Mouse (Mus musculus) v-Abl transformed pro-B cells (cell line): ENCODE results near the gene Copg1.

Experiments used
- in situ Hi-C, 2 experiments: fragments of 400-800 bp; cut with MboI; formaldehyde crosslinking; loops; one replicate each; pipeline ENCODE4 v1.15.1; 2025; ENCODE audit not compliant: unreplicated experiment in 2 of 2

Copg1 gene

GRCm38 (mm10) chr6:87887594-87888233, at the start of gene Copg1:
Gene Copg1, plus strand, starts transcription at chr6:87887814.
- in situ Hi-C loops, result loop anchor here (5.0 to 10.0 kb wide), 3 partner anchors 35 to 125 kb away; partner anchors contain the start of gene Cnbp (in 2 of the 2)

DNA sequence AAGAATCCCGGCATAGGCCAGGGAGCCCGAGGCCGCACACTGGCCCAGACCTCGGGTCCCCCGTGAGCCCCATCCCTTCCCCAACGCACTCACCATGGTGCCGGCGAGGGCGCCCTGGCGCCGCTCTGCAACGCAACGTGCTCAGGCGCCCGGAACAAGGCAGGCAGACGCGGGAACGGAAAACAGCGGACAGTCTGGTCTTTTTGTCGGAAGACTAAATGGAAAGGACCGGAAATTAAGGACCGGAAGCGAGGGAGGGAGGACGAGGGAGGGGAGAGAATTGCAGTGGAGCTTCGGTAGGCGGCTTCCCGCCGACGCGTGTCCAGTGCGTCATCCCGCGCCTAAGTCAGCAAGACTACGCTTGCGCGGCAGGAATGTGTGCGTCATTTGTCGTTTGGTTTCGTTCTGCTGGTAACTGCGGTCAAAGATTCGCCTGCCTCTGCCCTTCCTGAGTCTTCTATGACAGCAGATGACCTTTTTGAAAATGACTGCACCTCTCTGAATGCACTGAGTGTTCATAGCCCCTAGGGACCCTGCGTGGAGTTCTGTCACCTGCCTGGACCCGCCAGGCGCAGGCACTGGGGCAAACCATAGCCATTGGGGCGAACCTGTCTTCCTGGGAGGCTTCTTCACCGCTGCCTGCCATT, 48.9 kb upstream of the Copg1 start, which contains the start of gene Isy1:
Gene Isy1, minus strand, starts transcription at position 248 of the 647 bp plus-strand sequence.
- in situ Hi-C loops, result no loop called here

GRCm38 (mm10) chr6:87839797-87840341, 47.7 kb upstream of the Copg1 start:
- in situ Hi-C loops, result no loop called here

DNA sequence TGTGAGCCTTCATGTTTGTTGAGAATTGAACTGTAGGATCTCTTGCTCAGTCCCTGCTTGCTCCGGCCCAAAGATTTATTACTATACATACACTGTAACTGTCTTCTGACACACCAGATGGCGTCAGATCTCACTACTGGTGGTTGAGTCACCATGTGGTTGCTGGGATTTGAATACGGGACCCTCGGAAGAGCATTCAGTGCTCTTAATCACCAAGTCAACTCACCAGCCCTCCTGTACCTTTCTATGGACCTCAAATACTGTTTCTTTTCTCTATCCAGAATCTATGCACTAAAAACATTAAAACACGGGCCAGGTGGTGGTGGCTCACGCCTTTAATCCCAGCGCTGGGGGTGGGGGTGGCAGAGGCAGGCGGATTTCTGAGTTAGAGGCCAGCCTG, 46.0 kb upstream of the Copg1 start:
- in situ Hi-C loops, result no loop called here

GRCm38 (mm10) chr6:87842254-87842653, 45.4 kb upstream of the Copg1 start:
- in situ Hi-C loops, result no loop called here

GRCm38 (mm10) chr6:87845031-87845695, 42.5 kb upstream of the Copg1 start:
- in situ Hi-C loops, result no loop called here

DNA sequence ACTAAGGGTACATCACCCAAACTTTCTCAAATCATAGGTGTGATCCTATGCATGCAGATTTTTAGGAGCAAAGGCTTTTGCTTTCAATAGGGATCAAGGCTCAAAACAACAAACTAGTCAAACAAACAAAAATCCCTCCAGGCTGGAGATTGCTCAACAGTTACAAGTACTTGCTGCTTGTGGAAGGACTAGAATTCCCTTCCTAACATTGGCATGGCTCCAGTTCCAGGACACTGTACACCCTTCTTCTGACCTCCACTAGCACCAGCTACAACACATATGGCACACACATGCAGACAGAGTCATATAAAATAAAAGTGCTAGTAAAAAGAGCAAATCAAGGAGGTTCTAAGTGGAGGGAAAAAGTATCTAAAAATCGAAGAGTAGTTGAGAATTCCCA, 40.8 kb upstream of the Copg1 start:
- in situ Hi-C loops, result no loop called here

- in situ Hi-C loops, result loop anchor here (5.0 kb wide), 1 partner anchor 38 kb away; the partner anchor contains the start of gene Copg1 (in 2 of the 2)
Observed at GRCm38 (mm10) chr6:87849780-87850154, 37.8 kb upstream of the Copg1 start.

GRCm38 (mm10) chr6:87850155-87850899, 37.3 kb upstream of the Copg1 start:
- in situ Hi-C loops, result loop anchor here (5.0 kb wide), 1 partner anchor 37 kb away; the partner anchor contains the start of gene Copg1 (in 2 of the 2)

DNA sequence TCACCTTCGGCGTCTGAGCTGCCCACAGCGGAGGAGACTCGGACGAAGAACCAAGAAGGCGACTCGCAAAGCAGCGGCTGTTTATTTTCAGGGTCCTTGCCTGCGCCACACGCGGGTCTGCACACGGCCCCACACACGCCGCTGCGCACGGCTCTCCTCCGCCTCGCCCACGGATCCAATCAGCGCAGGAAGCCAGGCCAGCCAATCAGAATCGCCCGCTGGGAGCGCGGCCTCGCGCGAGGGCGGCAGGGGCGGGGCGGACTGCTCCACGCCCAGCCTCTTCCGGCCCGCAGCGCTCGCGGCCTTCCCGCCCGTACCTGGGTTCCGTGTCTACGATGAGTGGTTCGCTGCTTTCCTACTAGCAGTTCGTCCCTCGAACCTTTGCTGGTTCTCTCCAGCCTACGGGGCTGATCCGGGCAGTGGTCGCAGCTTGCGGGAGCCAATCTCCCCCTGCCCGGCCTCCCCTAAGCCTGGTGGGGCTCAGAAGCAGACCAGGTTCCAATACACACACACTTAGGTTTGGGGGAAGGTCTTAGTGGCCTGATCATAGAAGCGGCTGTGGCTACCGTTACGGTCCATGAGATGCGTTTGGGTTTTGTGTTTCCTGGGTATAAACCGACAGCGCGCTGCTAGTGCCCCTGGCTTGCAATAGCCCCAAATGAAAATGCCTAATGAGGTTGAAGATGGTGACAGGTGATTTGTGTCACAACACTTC, 36.6 kb upstream of the Copg1 start, which contains the start of gene Cnbp:
Gene Cnbp, minus strand, starts transcription at position 207 of the 715 bp plus-strand sequence.
- in situ Hi-C loops, result loop anchor here (5.0 kb wide), 1 partner anchor 36 kb away; the partner anchor contains the start of gene Copg1 (in 2 of the 2)

GRCm38 (mm10) chr6:87851871-87852270, 35.7 kb upstream of the Copg1 start:
- in situ Hi-C loops, result loop anchor here (5.0 kb wide), 1 partner anchor 35 kb away; the partner anchor contains the start of gene Copg1 (in 2 of the 2)

GRCm38 (mm10) chr6:87853446-87853845, 34.2 kb upstream of the Copg1 start:
- in situ Hi-C loops, result loop anchor here (5.0 kb wide), 1 partner anchor 34 kb away; the partner anchor contains the start of gene Copg1 (in 2 of the 2)

GRCm38 (mm10) chr6:87857071-87857470, 30.5 kb upstream of the Copg1 start:
- in situ Hi-C loops, result no loop called here

DNA sequence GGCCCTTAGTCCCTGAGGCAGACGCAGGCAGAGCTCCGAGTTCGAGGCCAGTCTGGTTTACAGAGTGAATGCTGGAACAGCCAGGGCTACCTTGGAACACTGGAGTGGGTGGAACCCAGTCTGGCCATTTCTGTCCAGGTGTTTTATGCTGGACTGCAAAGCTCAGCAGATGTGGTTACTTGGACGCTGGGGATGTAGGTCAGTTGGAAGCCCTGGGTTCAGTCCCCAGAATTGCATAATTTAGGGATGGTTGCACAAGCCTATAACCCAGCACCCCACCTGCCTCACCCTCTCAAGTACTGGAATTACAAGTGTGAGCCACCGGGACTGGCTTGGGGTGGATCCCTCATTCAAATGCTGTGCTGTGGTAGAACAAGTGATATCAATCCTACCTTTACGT, 21.4 kb upstream of the Copg1 start:
- in situ Hi-C loops, result no loop called here

GRCm38 (mm10) chr6:87867256-87867655, 20.4 kb upstream of the Copg1 start:
- in situ Hi-C loops, result no loop called here

- in situ Hi-C loops, result no loop called here
Observed at GRCm38 (mm10) chr6:87868871-87869506, 18.6 kb upstream of the Copg1 start.

- in situ Hi-C loops, result loop anchor here in 1 of 2 experiments (10.0 kb wide), 1 partner anchor 176 kb away; no protein-coding TSS in a partner anchor
Observed at GRCm38 (mm10) chr6:87870440-87870839, 17.2 kb upstream of the Copg1 start.

- in situ Hi-C loops, result loop anchor here in 1 of 2 experiments (10.0 kb wide), 1 partner anchor 176 kb away; no protein-coding TSS in a partner anchor
Observed at GRCm38 (mm10) chr6:87871240-87871639, 16.4 kb upstream of the Copg1 start.

DNA sequence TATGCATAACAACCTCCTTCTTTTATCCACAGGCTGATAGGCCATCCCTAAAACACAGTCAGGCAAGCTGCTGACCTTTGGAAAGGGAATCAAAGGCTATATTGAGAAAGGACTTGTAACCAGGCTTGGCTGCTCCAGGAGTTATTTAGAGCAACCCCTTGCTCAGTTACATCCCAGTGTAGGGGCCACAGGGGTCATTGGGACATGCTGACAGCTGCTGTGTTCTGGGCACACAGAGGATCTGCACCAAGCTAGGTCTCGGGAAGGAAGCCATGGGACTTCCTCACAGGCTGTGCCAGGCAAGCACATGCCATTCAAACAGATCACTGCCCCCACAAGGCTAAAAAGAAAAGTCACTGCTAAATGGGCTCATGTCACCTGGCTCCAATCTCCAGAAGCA, 14.5 kb upstream of the Copg1 start:
- in situ Hi-C loops, result loop anchor here in 1 of 2 experiments (10.0 kb wide), 1 partner anchor 178 kb away; no protein-coding TSS in a partner anchor
